Mouse (Mus musculus): ENCODE measurements at regions not wholly inside any gene's neighbourhood (a gene's known extent, or its start where the extent isn't known, plus 50 kb on each side); places are given as distances from the start of the nearest gene placed in this dataset.

- TF ChIP-seq CTCF (IDR thresholded peaks at IDR 0.05; ENCODE audit: low read depth) (no peak), EP300 (optimal IDR thresholded peaks at IDR 0.05) (no peak)
Measured at GRCm38 (mm10) chr4:9132356-9132755, 893.5 kb upstream of the Car8 start.

All from stomach, postnatal 0 days (tissue).